Mouse (Mus musculus): ENCODE data around the gene Prss54. TPM values are rescaled to one million over a fixed set of nuclear protein-coding genes. Genes with fewer than 3 reads are reported as not detected.
"Not testable (repeated sequence)": the region's sequence is repeated elsewhere in the genome, so short reads cannot be mapped to it uniquely, and the experiment has no call there.

Prss54 gene
- not detected in 2 replicates for polyA plus RNA-seq (2015; fragmentation: Nextera tagmentation; extraction: Ambion mirVana)

GRCm38 (mm10) chr8:95576240-95576639 is at the start of gene Prss54:
Prss54 (minus strand) TSS chr8:95576340.
- no peaks in the 10 kb centered on the region for H3K4me1 ChIP-seq (replicated peaks)

GRCm38 (mm10) chr8:95624833-95625232 is 48.7 kb upstream of the Prss54 start:
- Histone ChIP-seq H3K9me3 (no peaks in the 10 kb centered on the region), H3K4me2 (no peak overlapping the region), H3K27ac (replicated peaks) (no peak overlapping the region), H3K9ac (no peak overlapping the region), H3K4me3 (no peak overlapping the region), H3K4me1 (replicated peaks) (no peaks in the 10 kb centered on the region), H3K36me3 (no peaks in the 10 kb centered on the region), H3K27me3 (peaks cover 18% of the 10 kb centered on the region)
- WGBS, result 84% methylated on average over 2 of the region's 2 CpGs
- no peak for ATAC-seq (ENCODE audit: low read depth)

More at GRCm38 (mm10) chr8:95576240-95576639, at the start of gene Prss54:
- Histone ChIP-seq H3K36me3 (no peaks in the 10 kb centered on the region), H3K4me3 (no peak within 1 kb of the TSS), H3K9ac (no peak within 1 kb of the TSS), H3K4me2 (no peak within 1 kb of the TSS), H3K27me3 (no peaks in the 10 kb centered on the region), H3K27ac (replicated peaks) (no peak within 1 kb of the TSS), H3K9me3 (no peaks in the 10 kb centered on the region)
- WGBS, result 87% methylated on average over 10 of the region's 10 CpGs
- ATAC-seq (ENCODE audit: low read depth), result no peak

- WGBS, result 95% methylated on average over 2 of the region's 2 CpGs
Measured at GRCm38 (mm10) chr8:95620046-95620445, 43.9 kb upstream of the Prss54 start.

GRCm38 (mm10) chr8:95616383-95616782 is 40.2 kb upstream of the Prss54 start:
- Histone ChIP-seq H3K4me2 (no peak overlapping the region), H3K4me1 (replicated peaks) (no peaks in the 10 kb centered on the region; the same call in 1 of the 2 replicates), H3K27me3 (peaks cover 4% of the 10 kb centered on the region; the same call in 1 of the 2 replicates), H3K4me3 (no peak overlapping the region), H3K9ac (no peak overlapping the region), H3K27ac (replicated peaks) (no peak overlapping the region), H3K9me3 (no peaks in the 10 kb centered on the region), H3K36me3 (no peaks in the 10 kb centered on the region)
- ATAC-seq (ENCODE audit: low read depth), result no peak
- WGBS, result 90% methylated on average over 7 of the region's 7 CpGs

More at GRCm38 (mm10) chr8:95620046-95620445, 43.9 kb upstream of the Prss54 start:
- no peak for ATAC-seq (ENCODE audit: low read depth)
- no peaks in the 10 kb centered on the region for H3K9me3 ChIP-seq
- no peaks in the 10 kb centered on the region for H3K4me1 ChIP-seq (replicated peaks)
- no peak overlapping the region for H3K27ac ChIP-seq (replicated peaks)
- H3K36me3 ChIP-seq, result no peaks in the 10 kb centered on the region
- H3K27me3 ChIP-seq, result peaks cover 4% of the 10 kb centered on the region; the same call in 1 of the 2 replicates
- no peak overlapping the region for H3K4me2 ChIP-seq
- no peak overlapping the region for H3K9ac ChIP-seq
- H3K4me3 ChIP-seq, result no peak overlapping the region

- Histone ChIP-seq H3K9me3 (no peaks in the 10 kb centered on the region), H3K9ac (no peak overlapping the region), H3K27me3 (no peaks in the 10 kb centered on the region), H3K4me1 (replicated peaks) (no peaks in the 10 kb centered on the region; the same call in 1 of the 2 replicates), H3K4me3 (no peak overlapping the region), H3K4me2 (no peak overlapping the region), H3K36me3 (no peaks in the 10 kb centered on the region), H3K27ac (replicated peaks) (no peak overlapping the region)
- 72% methylated on average over 5 of the region's 5 CpGs for WGBS
- ATAC-seq (ENCODE audit: low read depth), result no peak
Measured at GRCm38 (mm10) chr8:95611769-95612168, 35.6 kb upstream of the Prss54 start.

GRCm38 (mm10) chr8:95610749-95611148 is 34.6 kb upstream of the Prss54 start:
- Histone ChIP-seq H3K36me3 (no peaks in the 10 kb centered on the region), H3K27ac (replicated peaks) (no peak overlapping the region), H3K4me2 (no peak overlapping the region), H3K4me1 (replicated peaks) (no peaks in the 10 kb centered on the region; the same call in 1 of the 2 replicates), H3K9ac (no peak overlapping the region), H3K9me3 (no peaks in the 10 kb centered on the region), H3K27me3 (no peaks in the 10 kb centered on the region), H3K4me3 (no peak overlapping the region)
- WGBS, result 88% methylated on average over 14 of the region's 14 CpGs
- ATAC-seq (ENCODE audit: low read depth), result no peak

- no peak overlapping the region for H3K9ac ChIP-seq
- 84% methylated on average over 5 of the region's 5 CpGs for WGBS
- no peaks in the 10 kb centered on the region for H3K9me3 ChIP-seq
- no peak for ATAC-seq (ENCODE audit: low read depth)
- no peaks in the 10 kb centered on the region; the same call in 1 of the 2 replicates for H3K4me1 ChIP-seq (replicated peaks)
- no peaks in the 10 kb centered on the region for H3K27me3 ChIP-seq
- no peak overlapping the region for H3K4me2 ChIP-seq
- H3K4me3 ChIP-seq, result no peak overlapping the region
- no peaks in the 10 kb centered on the region for H3K36me3 ChIP-seq
- no peak overlapping the region for H3K27ac ChIP-seq (replicated peaks)
Measured at GRCm38 (mm10) chr8:95609406-95609805, 33.3 kb upstream of the Prss54 start.

- H3K27me3 ChIP-seq, result no peaks in the 10 kb centered on the region
- no peak overlapping the region for H3K9ac ChIP-seq
- no peak overlapping the region for H3K27ac ChIP-seq (replicated peaks)
- H3K4me2 ChIP-seq, result no peak overlapping the region
- no peak for ATAC-seq (ENCODE audit: low read depth)
- H3K4me1 ChIP-seq (replicated peaks), result no peaks in the 10 kb centered on the region; the same call in 1 of the 2 replicates
- no peaks in the 10 kb centered on the region for H3K36me3 ChIP-seq
- no peaks in the 10 kb centered on the region for H3K9me3 ChIP-seq
- H3K4me3 ChIP-seq, result no peak overlapping the region
- WGBS, result 51% methylated on average over 9 of the region's 9 CpGs
Measured at GRCm38 (mm10) chr8:95607210-95607609, 31.1 kb upstream of the Prss54 start.

- not testable (repeated sequence) for H3K27me3 ChIP-seq; H3K9me3 ChIP-seq; H3K4me2 ChIP-seq; ATAC-seq (ENCODE audit: low read depth); H3K9ac ChIP-seq; H3K4me3 ChIP-seq; H3K36me3 ChIP-seq; H3K27ac ChIP-seq (replicated peaks); H3K4me1 ChIP-seq (replicated peaks)
- 26% methylated on average over 4 of the region's 5 CpGs for WGBS
Measured at GRCm38 (mm10) chr8:95606509-95606908, 30.4 kb upstream of the Prss54 start.

- Histone ChIP-seq H3K36me3 (no peaks in the 10 kb centered on the region), H3K9ac (no peak overlapping the region), H3K4me2 (no peak overlapping the region), H3K27ac (replicated peaks) (no peak overlapping the region), H3K9me3 (no peaks in the 10 kb centered on the region), H3K27me3 (no peaks in the 10 kb centered on the region), H3K4me1 (replicated peaks) (no peaks in the 10 kb centered on the region), H3K4me3 (no peak overlapping the region)
- WGBS, result 80% methylated on average over 2 of the region's 2 CpGs
- ATAC-seq (ENCODE audit: low read depth), result no peak
Measured at GRCm38 (mm10) chr8:95602168-95602567, 26.0 kb upstream of the Prss54 start.

GRCm38 (mm10) chr8:95601306-95601705 is 25.2 kb upstream of the Prss54 start:
- 74% methylated on average over 15 of the region's 15 CpGs for WGBS
- Histone ChIP-seq H3K9me3 (no peaks in the 10 kb centered on the region), H3K27me3 (no peaks in the 10 kb centered on the region), H3K4me2 (no peak overlapping the region), H3K4me3 (no peak overlapping the region), H3K27ac (replicated peaks) (no peak overlapping the region), H3K9ac (no peak overlapping the region), H3K4me1 (replicated peaks) (no peaks in the 10 kb centered on the region), H3K36me3 (no peaks in the 10 kb centered on the region)
- ATAC-seq (ENCODE audit: low read depth), result no peak

GRCm38 (mm10) chr8:95599861-95600260 is 23.7 kb upstream of the Prss54 start:
- no peaks in the 10 kb centered on the region for H3K4me1 ChIP-seq (replicated peaks)
- WGBS, result 12% methylated on average over 11 of the region's 11 CpGs
- H3K36me3 ChIP-seq, result no peaks in the 10 kb centered on the region
- H3K4me2 ChIP-seq, result peak overlapping the region; percentile 24; the same call in 1 of the 2 replicates
- H3K9me3 ChIP-seq, result no peaks in the 10 kb centered on the region
- no peak overlapping the region for H3K4me3 ChIP-seq
- ATAC-seq (ENCODE audit: low read depth), result no peak; the same call in 1 of the 2 replicates
- no peak overlapping the region for H3K9ac ChIP-seq
- H3K27me3 ChIP-seq, result no peaks in the 10 kb centered on the region
- H3K27ac ChIP-seq (replicated peaks), result no peak overlapping the region

GRCm38 (mm10) chr8:95596841-95597241 is 20.7 kb upstream of the Prss54 start:
- ATAC-seq (ENCODE audit: low read depth), result no peak
- 65% methylated on average over 4 of the region's 4 CpGs for WGBS

More at GRCm38 (mm10) chr8:95596841-95597241, 20.7 kb upstream of the Prss54 start:
- no peaks in the 10 kb centered on the region for H3K36me3 ChIP-seq
- H3K27me3 ChIP-seq, result no peaks in the 10 kb centered on the region
- no peak overlapping the region for H3K9ac ChIP-seq
- H3K4me2 ChIP-seq, result no peak overlapping the region
- no peak overlapping the region for H3K27ac ChIP-seq (replicated peaks)
- no peaks in the 10 kb centered on the region for H3K9me3 ChIP-seq
- H3K4me3 ChIP-seq, result no peak overlapping the region
- no peaks in the 10 kb centered on the region for H3K4me1 ChIP-seq (replicated peaks)
